Mouse (Mus musculus) heart, adult 18-20 months (tissue): ENCODE measurements around the gene P4ha2. TPM values are rescaled to one million over a fixed set of nuclear protein-coding genes. Genes with fewer than 3 reads are reported as not detected.
"Not testable (repeated sequence)": the region's sequence is repeated elsewhere in the genome, so short reads cannot be mapped to it uniquely, and the experiment has no call there.

Experiments used
- DNase-seq, 2 experiments: peaks; one replicate each; pipeline ENCODE4 v3.0.0; 2021 to 2022; ENCODE audit warnings: mixed read lengths in 1 of 2
- total RNA-seq, 2 experiments: library from RNA; stranded (reverse); gene quantifications; 2 replicates each; pipeline ENCODE4 v1.2.3; 2021

The P4ha2 gene
- total RNA-seq, 2 experiments from 2014 or later, result 55.4 to 77.7 TPM

DNA sequence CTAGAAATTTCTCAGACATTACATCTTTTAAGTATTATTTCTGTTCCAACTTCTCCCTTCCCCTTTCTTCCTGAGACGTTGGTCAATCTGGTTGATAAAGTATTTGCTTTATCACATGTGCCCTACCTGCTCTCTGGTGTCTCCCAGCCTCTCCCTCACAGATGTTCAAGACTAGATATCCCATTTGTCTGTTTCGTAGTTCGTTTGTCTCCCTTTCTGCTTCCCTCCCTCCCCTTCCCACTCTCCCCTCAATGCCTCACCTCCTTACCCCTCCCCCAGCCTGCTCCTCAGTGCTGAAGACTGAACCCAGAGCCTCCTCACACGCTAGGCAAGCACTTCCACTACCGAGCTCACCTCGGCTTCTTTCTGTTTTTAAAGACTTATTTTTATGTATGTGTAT, 35.0 kb downstream of the P4ha2 start:
- no peak for DNase-seq

- not testable (repeated sequence) for DNase-seq
These were observed 40.3 kb downstream of the P4ha2 start for GRCm38 (mm10) chr11:54140159-54140558.

DNA sequence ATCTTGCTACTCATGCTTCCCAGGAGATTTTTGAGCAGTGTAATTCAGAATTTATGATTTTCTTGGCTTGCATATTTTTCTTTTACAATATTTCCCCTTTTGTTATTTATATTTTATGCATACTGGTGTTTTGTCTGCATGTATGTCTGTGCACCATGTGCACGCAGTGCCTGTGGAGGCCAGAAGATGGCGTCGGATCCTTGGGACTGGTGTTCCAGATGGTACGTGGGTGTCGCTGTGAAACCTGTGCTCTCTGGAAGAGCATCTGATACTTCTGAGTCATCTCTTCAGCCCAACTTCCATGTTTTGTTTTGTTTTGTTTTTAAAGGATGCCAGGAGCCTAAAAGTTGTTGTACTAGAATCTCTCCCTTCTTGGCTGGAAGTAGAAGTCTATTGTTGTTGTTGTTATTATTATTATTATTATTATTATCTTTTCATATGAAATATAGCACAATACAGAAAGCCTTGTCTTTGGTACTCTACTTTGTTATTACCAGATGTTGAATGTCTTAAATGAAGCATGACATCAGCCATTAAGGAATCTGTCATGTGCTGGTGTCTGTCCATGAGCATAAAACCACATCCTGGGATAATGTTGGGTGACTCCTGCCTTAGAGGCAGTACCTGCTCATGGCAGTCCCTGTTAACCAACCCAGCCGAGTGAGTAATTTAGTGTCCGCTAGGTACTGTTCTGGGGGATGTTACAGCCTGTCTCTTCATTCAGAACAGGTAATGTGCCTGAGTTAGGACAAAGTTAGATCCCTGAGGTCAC, 41.5 kb downstream of the P4ha2 start:
- DNase-seq, result no peak

- peak; percentile 70 to 81 for DNase-seq
These were observed 45.0 kb downstream of the P4ha2 start for GRCm38 (mm10) chr11:54144886-54145285.

- no peak for DNase-seq
These were observed 46.1 kb downstream of the P4ha2 start for GRCm38 (mm10) chr11:54145990-54146389.

- peak in 1 of 2 experiments; percentile 49 for DNase-seq
These were observed 50.0 kb downstream of the P4ha2 start for GRCm38 (mm10) chr11:54149791-54150465.

GRCm38 (mm10) chr11:54151141-54151540, 51.2 kb downstream of the P4ha2 start:
- no peak for DNase-seq

DNA sequence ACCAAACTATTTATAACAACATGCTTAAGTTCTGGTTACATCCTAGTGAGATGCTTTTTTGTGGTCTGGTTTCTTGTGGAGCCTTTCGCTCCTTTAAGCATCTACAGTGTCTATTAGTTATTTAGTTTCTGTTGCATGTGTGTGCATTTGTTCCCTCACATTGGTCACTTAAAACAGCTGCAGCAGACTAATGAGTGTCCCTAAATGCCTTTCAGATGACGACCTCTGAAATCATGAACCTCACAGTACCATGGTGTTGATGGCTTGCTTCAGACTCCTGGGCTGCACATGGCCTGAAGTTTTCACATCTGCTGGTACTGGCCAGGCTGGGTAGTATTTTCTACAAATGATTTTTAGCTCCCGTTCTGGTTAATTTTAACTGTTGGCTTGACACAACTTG, 53.1 kb downstream of the P4ha2 start:
- DNase-seq, result no peak

- DNase-seq, result peak; percentile 52 to 87
These were observed 56.0 kb downstream of the P4ha2 start for GRCm38 (mm10) chr11:54155864-54156263.

GRCm38 (mm10) chr11:54156504-54156903, 56.6 kb downstream of the P4ha2 start:
- no peak for DNase-seq

DNA sequence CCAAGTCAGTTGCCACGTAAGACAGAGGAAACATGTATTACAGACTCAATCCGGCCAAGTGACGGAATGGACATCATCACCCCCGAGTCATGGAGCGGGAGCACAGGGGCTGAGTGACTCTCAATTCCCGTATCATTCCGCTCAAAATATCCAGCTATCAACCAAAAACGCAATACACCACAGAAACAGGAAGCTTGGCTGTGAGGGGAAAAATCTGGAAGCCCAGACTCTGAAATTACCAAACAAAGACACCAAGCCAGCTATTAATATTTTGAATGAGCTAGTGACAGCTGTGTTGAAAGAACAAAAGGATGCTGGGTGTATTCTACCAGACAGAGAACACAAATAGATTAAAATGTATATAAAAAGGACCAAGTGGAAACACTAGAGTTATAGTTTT, 57.7 kb downstream of the P4ha2 start:
- DNase-seq, result peak in 1 of 2 experiments; percentile 25

DNA sequence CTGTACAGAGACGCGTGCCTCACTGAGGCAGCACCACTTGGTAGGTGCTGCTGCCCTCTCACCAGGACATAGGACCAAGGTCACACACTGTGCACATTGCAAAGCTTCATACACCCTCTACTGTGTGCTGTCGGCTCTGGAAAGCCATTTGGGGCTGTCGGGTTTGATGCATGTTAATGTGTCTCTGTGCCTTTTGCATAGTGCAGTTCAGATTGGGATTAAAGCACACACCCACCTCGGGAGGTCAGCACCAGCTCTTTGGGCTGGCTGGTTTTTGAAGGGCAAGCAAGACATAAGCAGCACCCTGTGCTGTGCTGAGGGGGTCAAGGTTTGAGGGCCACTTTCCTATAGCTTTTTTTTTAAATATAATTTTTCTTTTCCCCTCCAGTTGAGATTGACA, 60.5 kb downstream of the P4ha2 start:
- DNase-seq, result no peak

DNA sequence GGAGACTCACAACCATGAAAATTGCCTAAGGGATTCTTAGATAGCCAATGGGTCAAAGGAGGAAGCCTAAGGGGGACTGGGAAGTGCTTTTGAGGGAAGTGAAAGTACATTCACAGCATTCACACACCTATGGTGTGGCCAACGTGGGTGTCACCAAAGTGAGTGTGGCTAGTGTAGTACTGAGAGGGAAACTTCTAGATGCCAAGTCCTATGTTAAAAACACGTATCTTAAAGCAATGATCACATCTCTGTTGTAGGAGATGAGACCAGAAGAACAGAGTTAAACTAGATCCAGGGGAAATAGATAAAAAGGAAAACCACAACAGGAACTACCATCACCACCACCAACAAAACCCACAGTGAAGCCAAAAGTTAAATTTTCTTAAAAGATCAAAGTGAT, 61.0 kb downstream of the P4ha2 start:
- DNase-seq, result peak in 1 of 2 experiments; percentile 17

DNA sequence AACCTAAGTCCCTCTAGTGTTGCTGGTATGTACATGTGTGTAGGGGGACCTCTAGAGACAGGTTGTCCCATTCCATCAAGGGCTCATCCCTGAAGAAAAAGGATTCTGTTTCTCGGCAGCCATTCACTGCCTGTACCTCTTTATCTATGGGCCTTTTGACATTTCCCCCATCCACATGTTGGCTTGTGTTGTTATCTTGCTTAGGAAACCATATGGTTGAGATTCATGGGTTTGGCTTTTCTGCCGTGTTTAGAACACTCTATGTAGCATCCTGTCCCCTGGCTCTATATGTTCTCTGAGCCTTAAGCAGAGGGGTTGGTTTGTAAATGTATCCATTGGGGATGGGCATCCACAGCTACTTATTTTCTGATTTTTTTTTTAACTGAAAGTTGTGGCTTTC, 61.6 kb downstream of the P4ha2 start:
- DNase-seq, result no peak

DNA sequence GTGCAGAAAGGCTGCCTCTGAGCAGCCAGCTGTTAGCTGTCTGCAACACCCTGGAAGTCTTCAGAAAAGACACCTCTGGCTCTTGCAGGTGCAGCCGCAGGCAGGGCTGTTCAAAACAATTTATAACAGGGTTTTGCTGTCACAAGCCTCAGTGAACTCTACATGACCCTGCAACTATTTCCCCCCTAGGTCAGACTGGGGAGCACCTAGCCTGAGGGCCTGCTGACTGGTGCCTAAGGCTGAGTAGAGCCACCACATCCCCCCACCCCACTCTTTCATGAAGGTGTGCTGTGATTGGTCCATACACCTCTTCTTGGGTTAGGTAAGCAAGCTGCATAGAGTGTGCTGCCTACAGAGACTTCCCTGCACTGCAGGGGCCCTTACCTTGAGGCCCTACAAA, 63.1 kb downstream of the P4ha2 start:
- DNase-seq, result no peak

GRCm38 (mm10) chr11:54169432-54170295, 69.8 kb downstream of the P4ha2 start:
- DNase-seq, result no peak

- no peak for DNase-seq
These were observed 71.3 kb downstream of the P4ha2 start for GRCm38 (mm10) chr11:54171175-54171574.

DNA sequence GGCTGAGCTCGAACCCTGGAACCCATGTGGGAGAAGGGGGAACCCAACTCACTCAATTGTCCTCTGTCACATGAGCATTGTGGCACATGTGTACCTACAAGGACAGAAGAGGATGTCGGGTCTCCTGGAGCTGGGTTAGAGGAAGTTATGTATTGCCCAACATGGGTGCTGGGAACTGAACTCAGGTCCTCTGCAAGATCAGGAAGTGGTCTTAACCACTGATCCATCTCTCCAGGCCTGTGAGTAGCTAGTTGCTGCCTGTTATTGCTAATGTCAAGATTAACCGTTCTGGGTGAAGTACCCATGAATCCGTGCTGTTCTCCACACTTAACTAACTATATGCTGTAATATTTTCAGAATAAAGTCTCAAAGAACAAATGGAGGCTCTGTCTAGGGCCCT, 74.3 kb downstream of the P4ha2 start:
- no peak for DNase-seq

DNA sequence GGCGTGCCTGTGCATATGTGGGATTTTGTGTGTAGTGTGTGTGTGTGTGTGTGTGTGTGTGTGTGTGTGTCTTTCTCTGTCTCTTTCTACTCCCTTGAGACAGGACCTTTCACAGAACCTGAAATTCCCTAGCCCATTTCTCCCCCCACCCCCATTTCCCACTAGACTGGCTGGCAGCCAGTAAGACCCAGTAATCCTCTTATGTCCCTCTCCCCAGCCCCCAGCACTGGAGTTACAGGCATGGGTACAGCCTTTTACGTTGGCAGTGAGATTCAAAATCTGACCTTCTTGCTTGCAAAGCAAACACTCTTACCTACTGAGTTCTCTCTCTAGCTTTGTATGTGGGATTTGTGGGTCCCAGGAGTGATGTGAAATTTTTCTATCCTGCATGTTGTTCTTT, 75.0 kb downstream of the P4ha2 start:
- no peak for DNase-seq
